Mouse (Mus musculus): ENCODE data around the gene Rpl10a.

Gene Rpl10a

GRCm38 (mm10) chr17:28328366-28328928, at the start of gene Rpl10a:
Gene Rpl10a (plus strand): TSS chr17:28328471.
- DNase-seq (ENCODE audit: low read depth, low spot score), result no peak

- DNase-seq (ENCODE audit: low read depth, low spot score), result no peak
These were observed 49.0 kb upstream of the Rpl10a start for GRCm38 (mm10) chr17:28279236-28279635.

- DNase-seq (ENCODE audit: low read depth, low spot score), result no peak
These were observed 48.4 kb upstream of the Rpl10a start for GRCm38 (mm10) chr17:28279780-28280422.

GRCm38 (mm10) chr17:28280423-28280800, 47.9 kb upstream of the Rpl10a start:
- DNase-seq (ENCODE audit: low read depth, low spot score), result no peak

- DNase-seq (ENCODE audit: low read depth, low spot score), result no peak
These were observed 47.4 kb upstream of the Rpl10a start for GRCm38 (mm10) chr17:28280831-28281377.

- DNase-seq (ENCODE audit: low read depth, low spot score), result no peak
These were observed 46.3 kb upstream of the Rpl10a start for GRCm38 (mm10) chr17:28281866-28282441.

GRCm38 (mm10) chr17:28283199-28283598, 45.1 kb upstream of the Rpl10a start:
- DNase-seq (ENCODE audit: low read depth, low spot score), result no peak

- DNase-seq (ENCODE audit: low read depth, low spot score), result no peak
These were observed 42.1 kb upstream of the Rpl10a start for GRCm38 (mm10) chr17:28286133-28286532.

- no peak for DNase-seq (ENCODE audit: low read depth, low spot score)
These were observed 41.3 kb upstream of the Rpl10a start for GRCm38 (mm10) chr17:28286964-28287363.

- DNase-seq (ENCODE audit: low read depth, low spot score), result no peak
These were observed 40.7 kb upstream of the Rpl10a start for GRCm38 (mm10) chr17:28287578-28287977.

- no peak for DNase-seq (ENCODE audit: low read depth, low spot score)
These were observed 40.3 kb upstream of the Rpl10a start for GRCm38 (mm10) chr17:28287980-28288379.

- no peak for DNase-seq (ENCODE audit: low read depth, low spot score)
These were observed 38.0 kb upstream of the Rpl10a start for GRCm38 (mm10) chr17:28290262-28290661.

GRCm38 (mm10) chr17:28290671-28291070, 37.6 kb upstream of the Rpl10a start:
- DNase-seq (ENCODE audit: low read depth, low spot score), result no peak

- no peak for DNase-seq (ENCODE audit: low read depth, low spot score)
These were observed 36.9 kb upstream of the Rpl10a start for GRCm38 (mm10) chr17:28291346-28291745.

- no peak for DNase-seq (ENCODE audit: low read depth, low spot score)
These were observed 34.6 kb upstream of the Rpl10a start for GRCm38 (mm10) chr17:28293716-28294115.

- DNase-seq (ENCODE audit: low read depth, low spot score), result no peak
These were observed 33.6 kb upstream of the Rpl10a start for GRCm38 (mm10) chr17:28294449-28295333.

GRCm38 (mm10) chr17:28298888-28299287, 29.4 kb upstream of the Rpl10a start:
- DNase-seq (ENCODE audit: low read depth, low spot score), result no peak

- DNase-seq (ENCODE audit: low read depth, low spot score), result no peak
These were observed 28.5 kb upstream of the Rpl10a start for GRCm38 (mm10) chr17:28299669-28300320.

GRCm38 (mm10) chr17:28300323-28300722, 27.9 kb upstream of the Rpl10a start:
- no peak for DNase-seq (ENCODE audit: low read depth, low spot score)

GRCm38 (mm10) chr17:28300850-28301249, 27.4 kb upstream of the Rpl10a start:
- no peak for DNase-seq (ENCODE audit: low read depth, low spot score)

- DNase-seq (ENCODE audit: low read depth, low spot score), result no peak
These were observed 23.1 kb upstream of the Rpl10a start for GRCm38 (mm10) chr17:28305172-28305571.
